Mouse (Mus musculus) heart, postnatal 36 days (tissue): ENCODE results near the gene Rab42. TPM values are rescaled to one million over a fixed set of nuclear protein-coding genes. Genes with fewer than 3 reads are reported as not detected.

ENCODE experiments used
- DNase-seq, 2 experiments: peaks; one replicate each; pipeline ENCODE4 v3.0.0; 2021 to 2022
- intact Hi-C: fragments of 180-260 bp; cut with DNase I; formaldehyde crosslinking; loops from one replicate; pipeline ENCODE4 v1.15.1; 2025
- total RNA-seq, 2 experiments: library from RNA; stranded (reverse); gene quantifications; 2 replicates each; pipeline ENCODE4 v1.2.3; 2021

Rab42 gene
- total RNA-seq = under 1 TPM in 1 of 2 experiments, not detected in 1; 0.98 TPM

DNA sequence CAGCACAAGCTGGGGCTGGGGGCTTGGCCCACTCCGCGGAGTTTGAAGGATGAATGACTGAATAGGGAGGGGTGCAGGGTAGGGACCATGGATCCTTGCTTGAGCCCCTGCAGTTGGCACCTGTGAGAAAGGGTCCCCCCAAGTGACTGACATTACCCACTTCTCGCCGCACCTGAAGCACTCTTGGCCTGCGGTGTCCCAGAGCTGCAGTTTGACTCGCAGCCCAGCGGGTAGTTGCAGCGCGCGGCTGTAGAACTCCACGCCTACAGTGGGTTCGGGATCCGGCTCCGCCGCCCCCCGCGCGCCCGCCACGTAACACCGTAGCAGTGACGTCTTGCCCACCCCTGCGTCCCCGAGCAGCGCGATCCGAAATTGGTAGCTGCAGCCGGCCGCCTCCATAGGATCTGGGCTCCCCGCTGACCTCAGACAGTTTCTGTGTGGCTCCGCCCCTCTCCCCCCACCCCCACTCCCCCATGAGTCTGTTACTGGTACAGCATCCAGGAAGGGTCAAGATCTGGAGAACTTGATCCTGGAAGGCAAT is at the start of gene Rab42:
Gene Rab42, minus strand, starts transcription at position 447 of the 541 bp plus-strand sequence.
- intact Hi-C loops = no loop called here

DNA sequence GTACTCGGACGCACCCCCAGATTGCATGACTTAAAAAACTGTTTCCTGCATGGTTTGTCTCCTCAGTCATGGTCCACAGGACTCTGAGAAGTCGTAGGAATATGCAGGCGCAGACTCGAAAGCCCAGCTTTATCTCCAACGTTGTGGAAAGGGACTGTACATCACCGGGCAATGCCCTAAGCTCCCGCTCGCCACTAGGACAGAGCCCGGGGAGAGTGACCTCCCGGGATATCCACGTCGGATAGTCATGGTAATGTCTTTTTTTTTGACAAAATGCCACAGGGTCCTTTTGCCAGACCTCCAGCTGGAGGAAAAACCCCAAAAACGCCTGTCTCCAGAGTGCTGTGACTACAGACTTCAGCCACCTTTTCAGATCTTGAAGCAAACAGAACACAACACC is 49.6 kb upstream of the Rab42 start:
- intact Hi-C loops = loop anchor here (2.0 to 5.0 kb wide), 4 partner anchors 58 to 158 kb away; partner anchors contain the start of genes Med18, Sesn2 and Ythdf2
- DNase-seq = peak; percentile 40 to 52

More for the DNA sequence above, at the start of gene Rab42:
- DNase-seq = peak; percentile 58 to 62

DNA sequence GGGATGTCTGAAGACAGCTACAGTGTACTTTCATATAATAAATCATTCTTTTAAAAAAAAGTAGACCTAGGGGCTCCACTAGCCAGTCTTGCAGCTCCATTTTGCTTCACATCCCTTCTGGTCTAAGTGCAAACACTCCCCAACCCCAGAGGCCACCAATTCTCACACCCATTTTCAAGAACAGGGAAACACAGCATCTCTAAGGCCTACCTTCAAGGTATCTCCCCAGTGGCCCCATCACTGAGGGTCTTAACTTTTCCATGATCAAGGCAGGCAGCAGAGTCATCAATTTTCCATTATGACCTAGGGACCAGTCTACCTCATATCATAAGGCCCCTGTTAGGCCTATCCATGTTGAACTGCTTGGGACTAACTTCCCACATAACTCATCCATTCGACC is 48.2 kb upstream of the Rab42 start:
- DNase-seq = no peak
- intact Hi-C loops = loop anchor here (5.0 kb wide), 2 partner anchors 111 to 139 kb away; partner anchors contain the start of genes Med18 and Ythdf2

DNA sequence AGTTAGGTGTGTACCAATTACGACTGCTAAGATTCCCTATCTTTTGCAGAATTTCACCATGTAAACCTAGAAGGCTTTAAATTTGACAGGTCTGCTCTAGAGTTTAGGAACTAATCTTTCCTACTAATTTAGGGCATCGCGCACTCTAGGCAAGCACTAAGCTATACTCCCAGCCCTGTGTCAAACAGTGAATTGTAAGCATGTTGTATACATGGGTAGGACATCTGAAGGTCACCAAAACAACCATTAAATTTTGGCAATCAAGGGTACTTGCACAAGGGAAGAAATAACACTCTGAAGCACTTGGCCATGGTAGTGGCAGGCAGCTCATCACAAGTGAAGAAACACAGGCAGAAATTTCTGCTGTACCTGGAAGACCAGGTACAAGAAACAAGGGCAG is 47.7 kb upstream of the Rab42 start:
- intact Hi-C loops = loop anchor here (5.0 kb wide), 2 partner anchors 111 to 139 kb away; partner anchors contain the start of genes Med18 and Ythdf2
- DNase-seq = no peak

DNA sequence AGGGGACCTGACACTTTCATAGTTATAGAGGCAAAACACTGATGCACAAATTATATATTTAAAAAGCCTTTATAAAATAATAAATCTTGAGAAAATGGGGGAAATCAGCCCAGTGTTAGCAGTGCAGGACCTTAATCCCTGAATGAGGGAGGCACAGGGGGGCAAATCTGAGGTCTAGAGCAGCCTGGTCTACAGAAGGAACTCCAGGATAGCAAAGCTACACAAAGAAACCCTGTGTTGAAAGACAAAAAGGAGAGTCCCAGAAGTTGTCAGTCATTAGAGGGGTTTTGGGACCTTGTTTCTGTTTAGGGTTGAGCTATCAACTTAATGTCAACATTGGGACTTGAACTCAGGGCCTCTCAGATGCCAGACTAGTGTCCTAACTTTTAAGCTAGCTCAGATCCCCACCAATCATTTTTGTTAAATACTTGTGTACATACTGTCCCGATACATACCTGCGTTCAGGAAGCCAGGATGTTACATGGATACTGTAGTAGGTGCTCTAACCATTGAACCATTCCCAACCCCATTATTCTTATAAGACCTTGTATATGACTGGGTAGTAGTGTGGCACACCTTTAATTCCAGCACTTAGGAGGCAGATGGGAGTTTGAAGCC is 47.0 kb upstream of the Rab42 start:
- intact Hi-C loops = loop anchor here (5.0 kb wide), 2 partner anchors 112 to 138 kb away; partner anchors contain the start of genes Med18 and Ythdf2
- DNase-seq = no peak

DNA sequence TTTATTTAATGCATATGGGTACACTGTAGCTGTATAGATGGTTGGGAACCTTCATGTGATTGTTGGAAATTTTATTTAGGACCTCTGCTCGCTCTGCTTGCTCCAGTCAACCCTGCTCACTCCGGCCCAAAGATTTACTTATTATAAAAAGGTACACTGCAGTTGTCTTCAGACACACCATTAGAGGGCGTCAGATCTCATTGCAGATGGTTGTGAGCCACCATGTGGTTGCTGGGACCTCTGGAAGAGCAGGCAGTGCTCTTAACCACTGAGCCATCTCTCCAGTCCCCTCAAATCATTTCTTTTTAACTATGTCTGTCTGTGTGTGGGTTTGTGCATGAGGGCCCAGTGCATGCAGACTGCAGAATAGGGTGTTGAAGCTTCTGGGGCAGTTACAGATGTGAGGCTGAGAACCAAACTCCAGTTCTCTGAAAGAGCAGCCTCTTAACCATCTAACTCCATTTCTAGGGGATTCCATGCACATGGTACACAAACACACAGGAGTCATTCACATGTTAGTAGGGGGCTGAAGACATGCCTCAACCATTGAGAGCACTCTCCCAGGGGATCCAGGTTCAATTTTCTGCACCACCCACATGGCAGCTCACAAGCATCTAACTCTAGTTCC is 46.4 kb upstream of the Rab42 start:
- intact Hi-C loops = loop anchor here (5.0 kb wide), 3 partner anchors 113 to 257 kb away; partner anchors contain the start of genes Med18 and Ythdf2

DNA sequence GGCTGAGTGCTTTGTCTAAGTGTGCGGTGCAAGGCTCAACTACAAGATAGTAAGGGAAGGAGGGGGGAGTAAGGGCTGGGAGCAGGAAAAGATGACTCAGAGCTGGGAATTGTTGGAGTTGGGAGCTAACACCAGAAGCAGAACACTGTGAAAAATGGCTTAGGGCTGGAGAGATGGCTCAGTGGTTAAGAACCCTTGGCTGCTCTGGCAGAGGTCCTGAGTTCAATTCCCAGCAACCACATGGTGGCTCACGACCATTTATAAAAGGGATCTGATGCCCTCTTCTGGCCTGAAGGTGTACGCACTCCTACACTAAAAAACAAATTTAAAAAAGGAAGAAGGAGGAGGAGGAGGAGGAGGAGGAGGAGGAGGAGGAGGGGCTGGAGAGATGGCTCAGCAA is 43.5 kb upstream of the Rab42 start:
- intact Hi-C loops = loop anchor here (5.0 kb wide), 1 partner anchor 254 kb away; no protein-coding TSS in a partner anchor
- no peak for DNase-seq

More for the DNA sequence above, 46.4 kb upstream of the Rab42 start:
- DNase-seq = no peak

DNA sequence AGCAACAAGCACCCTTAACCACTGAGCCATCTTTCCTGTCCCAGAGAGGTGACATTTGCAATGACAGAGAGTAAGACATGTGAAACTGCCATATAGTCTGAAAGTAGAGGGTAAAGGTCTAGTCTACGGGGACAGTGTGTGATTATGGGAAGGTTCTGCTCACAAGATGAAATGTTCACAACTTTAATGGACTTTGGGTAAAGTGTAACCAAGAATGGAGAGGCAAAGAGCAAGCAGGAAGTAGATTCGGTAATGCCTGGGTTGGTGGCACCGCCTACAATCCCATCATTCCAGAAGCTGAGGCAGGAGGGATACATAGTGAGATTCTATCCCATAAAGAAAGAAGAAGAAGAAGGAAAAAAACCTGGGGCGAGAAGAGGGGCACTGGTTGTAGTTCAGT is 43.1 kb upstream of the Rab42 start:
- no peak for DNase-seq
- intact Hi-C loops = loop anchor here (5.0 kb wide), 1 partner anchor 254 kb away; no protein-coding TSS in a partner anchor

DNA sequence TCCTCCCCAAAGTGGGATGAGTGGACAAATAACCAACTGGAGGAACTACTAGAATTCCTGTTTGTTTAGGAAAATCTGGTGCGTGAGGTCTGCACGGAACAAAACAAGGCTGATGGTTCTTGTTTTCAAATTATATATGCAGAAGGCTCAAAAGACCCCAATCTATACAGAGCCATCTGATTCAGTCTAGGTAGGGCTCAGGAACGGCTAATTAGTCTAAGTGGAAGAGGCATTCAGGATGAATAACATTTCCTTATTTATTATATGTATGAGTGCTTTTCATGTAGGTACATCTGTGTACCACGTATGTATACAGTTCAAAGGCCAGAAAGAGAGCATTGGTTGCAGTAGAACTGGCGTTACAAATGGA is 42.6 kb upstream of the Rab42 start:
- intact Hi-C loops = loop anchor here (1.0 to 5.0 kb wide), 3 partner anchors 53 to 254 kb away; no protein-coding TSS in a partner anchor
- no peak for DNase-seq

DNA sequence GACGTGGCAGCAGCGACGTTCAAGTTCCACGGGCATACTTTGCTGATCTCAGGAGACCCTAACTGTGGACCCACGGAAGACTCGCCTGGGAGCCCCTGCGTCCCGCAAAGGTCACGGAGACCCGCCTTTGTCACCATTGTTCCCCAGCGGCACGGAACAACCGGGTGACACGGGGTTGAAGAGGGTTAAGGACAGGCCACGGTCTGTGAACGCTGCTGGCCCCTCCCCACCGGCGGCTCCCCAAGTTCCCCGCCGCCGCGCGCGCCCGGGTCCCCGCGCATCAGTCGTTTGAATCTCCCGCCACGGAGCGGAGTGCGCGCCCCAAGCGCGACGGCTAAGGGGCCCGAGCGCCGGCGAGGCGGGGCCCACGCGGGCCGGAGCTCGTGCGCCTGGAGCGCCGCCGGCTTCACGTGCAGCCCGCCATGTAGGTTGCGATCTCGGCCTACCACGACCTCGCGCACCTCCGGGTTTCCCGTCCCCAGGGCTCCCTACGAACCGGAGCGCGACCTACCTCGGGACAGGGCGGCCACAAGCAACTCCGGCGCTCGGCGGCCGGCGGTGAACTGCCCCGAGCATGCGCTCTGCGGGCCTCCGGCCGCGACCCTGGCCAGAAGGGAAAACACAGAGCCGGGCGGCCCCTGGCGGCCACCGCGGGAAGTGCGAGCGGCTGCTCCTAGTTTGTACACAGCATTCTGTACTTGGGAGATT is 42.1 kb upstream of the Rab42 start:
- intact Hi-C loops = loop anchor here (1.0 to 5.0 kb wide), 3 partner anchors 52 to 253 kb away; no protein-coding TSS in a partner anchor
- DNase-seq = peak; percentile 98 to 99

DNA sequence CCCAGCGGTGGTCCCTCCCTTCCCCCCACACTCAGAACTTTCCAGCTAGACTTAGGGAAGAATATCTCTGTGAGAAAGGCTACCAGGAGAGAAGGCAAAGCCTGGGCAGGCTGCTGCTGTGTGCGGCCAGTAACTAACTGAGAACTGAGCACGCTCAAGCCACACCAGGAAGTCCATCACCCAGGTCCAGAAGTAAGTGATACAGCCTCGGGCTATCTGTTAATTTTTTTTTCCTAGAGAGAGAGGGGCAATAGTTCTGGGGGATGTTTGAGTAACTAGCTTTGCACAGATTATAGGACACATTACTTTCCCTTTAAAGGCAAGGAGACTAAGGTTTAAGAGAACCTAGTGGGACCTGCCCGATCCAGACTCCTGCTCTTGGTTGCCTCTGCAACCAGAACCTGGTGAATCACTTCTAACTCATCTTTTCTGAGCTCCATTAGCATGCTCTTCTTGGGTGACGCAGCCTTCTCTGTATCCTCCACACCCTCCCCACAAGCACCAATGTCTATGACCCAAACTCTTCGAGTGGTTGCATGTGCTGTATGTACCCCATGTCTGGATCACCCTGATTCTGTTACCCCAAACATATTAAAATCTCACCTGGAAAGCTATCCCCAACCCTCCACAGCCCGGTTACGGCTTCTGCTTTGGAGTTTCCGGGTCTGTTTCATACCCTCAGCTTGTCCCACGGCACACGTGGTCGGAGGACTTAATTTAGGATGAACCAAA is 41.4 kb upstream of the Rab42 start:
- intact Hi-C loops = loop anchor here (1.0 to 5.0 kb wide), 3 partner anchors 51 to 252 kb away; no protein-coding TSS in a partner anchor
- DNase-seq = no peak

DNA sequence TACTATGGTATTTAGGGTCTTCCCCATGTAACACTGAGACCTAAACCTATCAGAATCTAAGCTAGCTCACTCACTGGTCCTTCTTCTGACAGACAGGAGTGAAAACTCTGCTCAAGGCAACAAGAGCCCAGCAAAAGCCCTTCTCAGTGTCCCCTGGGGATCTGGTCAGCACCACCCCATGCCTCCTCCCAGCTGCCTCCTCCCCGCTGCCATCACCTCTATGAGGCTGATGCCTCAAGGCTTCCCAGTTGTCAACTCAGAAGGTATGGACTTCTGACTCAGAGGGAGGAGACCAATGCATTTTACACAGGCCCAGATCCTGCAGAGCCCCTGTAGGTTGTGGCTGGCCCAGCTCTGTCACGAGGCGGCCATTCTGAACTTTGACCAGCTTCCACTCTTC is 38.3 kb upstream of the Rab42 start:
- DNase-seq = no peak
- intact Hi-C loops = no loop called here

DNA sequence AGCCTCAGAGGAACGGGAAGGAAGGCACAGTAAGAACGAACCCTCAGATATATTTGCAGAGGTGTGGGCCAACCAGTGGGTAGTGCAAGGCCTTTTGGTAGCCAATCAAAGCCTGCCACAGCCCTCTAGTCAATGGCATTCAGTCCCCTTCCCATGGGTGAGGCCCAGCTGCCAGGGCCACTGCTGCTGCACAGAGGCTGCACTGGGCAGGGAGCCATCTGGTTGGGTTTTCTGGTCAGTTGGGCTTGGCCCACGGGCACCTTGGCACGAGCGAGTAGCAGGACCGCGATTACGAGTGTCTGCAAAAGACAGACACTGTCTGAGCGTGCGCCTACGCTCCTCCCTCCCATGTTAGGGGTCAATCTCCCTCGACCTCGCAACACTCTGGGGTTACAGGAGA is 35.8 kb upstream of the Rab42 start:
- intact Hi-C loops = no loop called here
- DNase-seq = peak; percentile 45 to 52

DNA sequence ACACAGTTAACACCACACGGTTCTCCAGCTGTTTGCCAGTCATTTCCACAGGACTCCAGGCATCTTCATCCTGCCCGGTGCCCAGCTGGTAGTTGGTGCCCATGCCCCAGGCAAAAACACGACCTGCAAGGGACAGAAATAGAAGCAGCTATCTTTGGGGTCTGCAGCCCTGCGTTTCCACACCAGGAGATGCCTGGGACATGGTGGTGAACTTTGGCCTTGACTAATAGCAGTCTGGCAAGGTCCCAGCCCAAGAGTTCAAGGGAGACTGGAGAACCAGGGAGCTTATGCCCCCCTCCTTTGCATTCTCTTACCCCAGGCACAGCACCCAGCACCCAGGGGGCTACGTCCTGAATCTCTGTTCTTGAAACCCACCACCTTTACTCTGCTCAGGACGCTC is 29.7 kb upstream of the Rab42 start:
- intact Hi-C loops = no loop called here
- no peak for DNase-seq

DNA sequence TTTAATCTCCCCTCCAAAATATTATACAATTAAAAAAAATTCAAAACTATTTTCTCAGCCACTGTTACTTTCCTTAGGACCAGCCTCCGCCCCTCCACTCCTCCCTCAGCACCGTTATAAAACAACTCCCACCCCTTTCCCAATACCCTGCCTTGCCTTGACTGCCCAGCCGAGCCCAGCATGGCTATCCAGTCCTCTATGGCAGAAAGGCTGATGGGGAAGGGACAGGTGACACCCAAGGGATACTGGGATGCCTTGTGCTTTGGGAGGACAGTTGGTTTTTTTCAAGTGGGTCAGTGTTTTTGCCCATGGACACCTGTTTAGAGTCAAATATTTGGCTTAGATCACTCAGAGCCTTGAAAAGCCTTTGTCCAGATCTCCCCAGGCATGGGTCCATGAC is 28.8 kb upstream of the Rab42 start:
- intact Hi-C loops = no loop called here
- no peak for DNase-seq

DNA sequence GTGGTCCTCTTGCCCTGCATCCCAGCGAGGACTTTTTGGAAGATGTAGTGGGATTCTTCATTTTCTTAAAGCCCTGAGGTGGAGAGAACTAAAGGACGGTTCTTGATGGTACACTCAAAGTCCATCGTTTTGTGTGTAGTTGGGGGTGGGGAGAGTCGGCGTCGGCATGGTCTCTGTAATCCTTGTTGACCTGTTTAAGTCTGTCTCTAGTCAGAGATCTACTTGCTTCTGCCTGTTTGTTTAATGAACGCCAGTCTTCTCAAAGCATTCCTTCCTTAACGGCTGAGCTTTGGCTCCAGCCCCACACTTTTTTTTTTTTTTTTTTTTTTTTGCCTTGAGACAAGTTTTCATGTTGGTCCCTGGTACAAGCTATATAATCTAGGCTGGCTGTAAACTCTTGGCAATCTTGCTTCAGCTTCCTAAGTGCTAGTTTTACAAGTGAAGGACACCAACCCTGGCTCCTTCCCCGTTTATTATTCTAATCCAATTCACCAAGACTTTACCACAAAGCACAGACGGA is 26.7 kb upstream of the Rab42 start:
- intact Hi-C loops = loop anchor here (2.0 kb wide), 2 partner anchors 21 to 55 kb away; partner anchors contain the start of gene Taf12
- peak in 1 of 2 experiments; percentile 15 for DNase-seq

DNA sequence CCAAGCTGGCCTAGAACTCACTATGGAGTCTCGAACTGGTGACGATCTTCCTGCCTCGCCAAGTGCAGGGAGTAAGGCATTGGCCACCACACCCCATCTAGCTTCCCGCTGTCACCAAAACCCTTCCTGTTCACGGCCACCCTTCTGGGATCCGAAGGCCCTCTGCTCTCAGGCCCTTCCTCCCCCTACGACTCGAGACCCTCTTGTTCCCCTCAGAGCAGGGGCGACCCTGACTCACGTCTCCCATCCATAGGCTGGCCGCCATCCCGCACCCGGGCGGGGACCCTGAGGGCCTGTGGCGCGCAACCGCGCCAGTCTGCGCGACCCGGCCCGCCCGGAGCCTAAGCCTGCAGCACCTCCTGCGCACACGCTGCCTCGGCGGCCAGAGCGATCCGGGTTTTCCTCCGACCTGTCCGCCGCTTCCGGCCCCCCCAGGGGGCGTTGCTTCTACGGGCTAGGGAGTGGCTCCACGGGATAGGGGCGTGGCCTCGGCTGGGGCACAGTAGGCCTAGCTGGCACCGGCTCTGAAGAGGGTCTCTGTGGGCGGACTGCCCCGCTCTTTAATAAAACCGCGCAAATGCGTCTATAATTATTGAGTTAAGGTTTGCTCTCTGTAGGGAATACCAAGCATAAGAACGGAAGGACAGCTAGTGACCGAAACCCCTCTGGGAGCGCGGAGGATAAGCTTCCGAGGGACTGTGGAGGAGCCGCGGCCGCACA is 26.1 kb upstream of the Rab42 start, which contains the start of gene Trnau1ap:
Gene Trnau1ap, minus strand, starts transcription at position 424 of the 720 bp plus-strand sequence.
- intact Hi-C loops = loop anchor here (2.0 kb wide), 2 partner anchors 20 to 54 kb away; partner anchors contain the start of gene Taf12
- DNase-seq = peak; percentile 88

DNA sequence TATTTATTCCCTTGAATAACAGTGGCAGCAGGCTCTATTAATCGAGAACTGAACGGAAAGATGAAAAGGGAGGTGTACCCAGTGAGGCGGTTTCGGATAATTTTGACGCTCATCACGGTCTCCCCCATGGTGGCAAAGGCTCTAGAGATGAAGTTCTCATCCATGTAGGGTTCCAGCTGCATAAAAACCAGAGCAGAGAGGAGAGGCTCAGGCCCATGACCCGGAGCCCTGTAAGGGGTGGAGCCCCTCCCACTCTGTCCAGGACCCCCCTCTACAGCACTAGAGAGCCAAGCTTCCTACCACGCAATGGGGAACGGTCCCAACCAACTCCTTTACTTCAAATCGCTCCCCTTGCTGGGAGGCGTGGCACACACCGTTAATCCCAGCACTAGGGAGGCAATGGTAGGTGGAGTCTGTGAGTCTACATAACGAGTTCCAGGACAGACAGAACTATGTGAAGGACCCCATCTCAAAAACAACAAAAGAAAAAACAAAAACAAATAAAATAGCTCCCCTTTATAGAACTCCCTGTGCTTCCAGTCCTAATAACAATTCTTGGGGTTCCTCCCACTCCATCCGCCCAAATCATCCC is 25.3 kb upstream of the Rab42 start:
- intact Hi-C loops = loop anchor here (2.0 kb wide), 2 partner anchors 20 to 54 kb away; partner anchors contain the start of gene Taf12
- no peak for DNase-seq
